Mouse (Mus musculus) intestine, embryonic 15.5 days (tissue): ENCODE data around the gene Cldn15. TPM values are rescaled to one million over a fixed set of nuclear protein-coding genes. Genes with fewer than 3 reads are reported as not detected.

Source experiments
- ATAC-seq: fragments of 200-750 bp; cut with Nextera tagmentation; 2 replicates; pipeline ENCODE4 v1.8.0; 2017; ENCODE audit warnings: moderate TSS enrichment, moderate library complexity
- H3K27ac ChIP-seq: fragments of 300-500 bp; sonication (generic); 2 replicates; pipeline ENCODE4 v1.5.1; 2015; ENCODE audit warnings: mild to moderate bottlenecking, inconsistent platforms
- H3K27me3 ChIP-seq: fragments of 300-500 bp; sonication (generic); replicated peaks from 2 replicates; pipeline ENCODE4 v1.6.1; 2015; ENCODE audit warnings: inconsistent platforms
- H3K36me3 ChIP-seq: fragments of 300-500 bp; sonication (generic); 2 replicates; pipeline ENCODE4 v1.6.1; 2015; ENCODE audit warnings: inconsistent platforms
- H3K4me1 ChIP-seq: fragments of 300-500 bp; sonication (generic); replicated peaks from 2 replicates; pipeline ENCODE4 v1.6.1; 2015; ENCODE audit warnings: inconsistent platforms
- H3K4me2 ChIP-seq: fragments of 300-500 bp; sonication (generic); replicated peaks from 2 replicates; pipeline ENCODE4 v1.6.1; 2015; ENCODE audit warnings: mild to moderate bottlenecking, inconsistent platforms
- H3K4me3 ChIP-seq: fragments of 300-500 bp; sonication (generic); replicated peaks from 2 replicates; pipeline ENCODE4 v1.5.1; 2015; ENCODE audit warnings: inconsistent platforms
- H3K9ac ChIP-seq: fragments of 300-500 bp; sonication (generic); 2 replicates; pipeline ENCODE4 v1.6.1; 2015; ENCODE audit warnings: inconsistent platforms
- H3K9me3 ChIP-seq: fragments of 300-500 bp; sonication (generic); 2 replicates; pipeline ENCODE4 v1.6.1; 2016; ENCODE audit warnings: inconsistent platforms
- WGBS: fragments of 180-500 bp; shearing (Covaris S2); methylation state at CpG from one replicate; pipeline ENCODE4 v1.1.7; 2015; 5-methylcytosine and 5-hydroxymethylcytosine counted together
- microRNA counts: library from miRNA; unstranded; fragments of <30 nt; microRNA quantifications from one replicate; lab custom pipeline; 2016
- polyA plus RNA-seq: library from polyadenylated mRNA; unstranded; fragments of >200 nt; fragmentation: Nextera tagmentation; extraction: Ambion mirVana; gene quantifications from 2 replicates; pipeline ENCODE4 v1.2.1, GENCODE M21; 2015

Cldn15 gene
- polyA plus RNA-seq, 1 experiment from 2014 or later, result 18.4 TPM

GRCm38 (mm10) chr5:136989801-136990200 is 23.4 kb downstream of the Cldn15 start:
- no peak for ATAC-seq
- Histone ChIP-seq H3K9ac (no peak overlapping the region), H3K9me3 (no peaks in the 10 kb centered on the region), H3K4me3 (no peak overlapping the region), H3K27me3 (no peaks in the 10 kb centered on the region), H3K27ac (no peak overlapping the region), H3K36me3 (peaks cover 34% of the 10 kb centered on the region), H3K4me1 (peaks cover 13% of the 10 kb centered on the region), H3K4me2 (no peak overlapping the region)
- 95% methylated on average over 6 of the region's 6 CpGs for WGBS

- Histone ChIP-seq H3K27me3 (no peaks in the 10 kb centered on the region), H3K4me2 (no peak overlapping the region), H3K36me3 (0 out of 2 replicates have a peak, but pooled peaks cover 6% of the 10 kb centered on the region), H3K9me3 (no peaks in the 10 kb centered on the region), H3K4me1 (no peaks in the 10 kb centered on the region), H3K9ac (no peak overlapping the region), H3K4me3 (no peak overlapping the region), H3K27ac (no peak overlapping the region)
- WGBS, result 67% methylated on average over 5 of the region's 5 CpGs
- peak; percentile 34; the same call in 1 of the 2 replicates for ATAC-seq
Observed at GRCm38 (mm10) chr5:136999449-136999848, 33.0 kb downstream of the Cldn15 start.

GRCm38 (mm10) chr5:137000612-137001011 is 34.2 kb downstream of the Cldn15 start:
- H3K27ac ChIP-seq, result no peak overlapping the region
- H3K4me1 ChIP-seq, result no peaks in the 10 kb centered on the region
- no peaks in the 10 kb centered on the region for H3K36me3 ChIP-seq
- no peak overlapping the region for H3K4me3 ChIP-seq
- no peaks in the 10 kb centered on the region for H3K9me3 ChIP-seq
- no peaks in the 10 kb centered on the region for H3K27me3 ChIP-seq
- no peak overlapping the region for H3K4me2 ChIP-seq
- 76% methylated on average over 2 of the region's 2 CpGs for WGBS
- 0 out of 2 replicates have a peak, but pooled peaks have one; percentile 26 for ATAC-seq
- H3K9ac ChIP-seq, result no peak overlapping the region

- no peaks in the 10 kb centered on the region for H3K4me1 ChIP-seq
- no peaks in the 10 kb centered on the region for H3K36me3 ChIP-seq
- no peak for ATAC-seq
- no peak overlapping the region for H3K9ac ChIP-seq
- H3K9me3 ChIP-seq, result no peaks in the 10 kb centered on the region
- H3K27ac ChIP-seq, result no peak overlapping the region
- H3K4me3 ChIP-seq, result no peak overlapping the region
- WGBS, result 33% methylated on average over 8 of the region's 8 CpGs
- H3K4me2 ChIP-seq, result no peak overlapping the region
- H3K27me3 ChIP-seq, result 0 out of 2 replicates have a peak, but pooled peaks cover 2% of the 10 kb centered on the region
Observed at GRCm38 (mm10) chr5:137007276-137007675, 40.9 kb downstream of the Cldn15 start.

- H3K4me1 ChIP-seq, result no peaks in the 10 kb centered on the region
- 28% methylated on average over 3 of the region's 3 CpGs for WGBS
- H3K9ac ChIP-seq, result no peak overlapping the region
- H3K4me3 ChIP-seq, result no peak overlapping the region
- H3K36me3 ChIP-seq, result no peaks in the 10 kb centered on the region
- 0 out of 2 replicates have a peak, but pooled peaks cover 2% of the 10 kb centered on the region for H3K27me3 ChIP-seq
- no peak overlapping the region for H3K4me2 ChIP-seq
- no peaks in the 10 kb centered on the region for H3K9me3 ChIP-seq
- no peak for ATAC-seq
- H3K27ac ChIP-seq, result no peak overlapping the region
Observed at GRCm38 (mm10) chr5:137009988-137010387, 43.6 kb downstream of the Cldn15 start.

GRCm38 (mm10) chr5:137012401-137012950 is 46.1 kb downstream of the Cldn15 start:
- Histone ChIP-seq H3K9ac (no peak overlapping the region), H3K4me3 (no peak overlapping the region), H3K4me1 (no peaks in the 10 kb centered on the region), H3K27me3 (0 out of 2 replicates have a peak, but pooled peaks cover 2% of the 10 kb centered on the region), H3K27ac (no peak overlapping the region), H3K9me3 (no peaks in the 10 kb centered on the region), H3K4me2 (no peak overlapping the region), H3K36me3 (no peaks in the 10 kb centered on the region)
- 71% methylated on average over 15 of the region's 15 CpGs for WGBS
- no peak for ATAC-seq

- H3K4me3 ChIP-seq, result no peak overlapping the region
- H3K4me1 ChIP-seq, result no peaks in the 10 kb centered on the region
- H3K27ac ChIP-seq, result no peak overlapping the region
- WGBS, result 85% methylated on average over 3 of the region's 3 CpGs
- no peak overlapping the region for H3K9ac ChIP-seq
- H3K4me2 ChIP-seq, result no peak overlapping the region
- 0 out of 2 replicates have a peak, but pooled peaks cover 3% of the 10 kb centered on the region for H3K27me3 ChIP-seq
- H3K36me3 ChIP-seq, result no peaks in the 10 kb centered on the region
- H3K9me3 ChIP-seq, result no peaks in the 10 kb centered on the region
- no peak for ATAC-seq
Observed at GRCm38 (mm10) chr5:137015913-137016312, 49.5 kb downstream of the Cldn15 start.

GRCm38 (mm10) chr5:137024318-137024717 is 57.9 kb downstream of the Cldn15 start:
- H3K27ac ChIP-seq, result no peak overlapping the region
- ATAC-seq, result no peak
- peaks cover 3% of the 10 kb centered on the region; the same call in 1 of the 2 replicates for H3K4me1 ChIP-seq
- no peaks in the 10 kb centered on the region for H3K36me3 ChIP-seq
- peaks cover 56% of the 10 kb centered on the region for H3K27me3 ChIP-seq
- H3K4me3 ChIP-seq, result no peak overlapping the region
- H3K4me2 ChIP-seq, result no peak overlapping the region
- 57% methylated on average over 3 of the region's 3 CpGs for WGBS
- H3K9me3 ChIP-seq, result no peaks in the 10 kb centered on the region
- no peak overlapping the region for H3K9ac ChIP-seq

GRCm38 (mm10) chr5:137025132-137025531 is 58.7 kb downstream of the Cldn15 start:
- no peaks in the 10 kb centered on the region for H3K36me3 ChIP-seq
- peaks cover 8% of the 10 kb centered on the region; the same call in 1 of the 2 replicates for H3K4me1 ChIP-seq
- ATAC-seq, result peak; percentile 26; the same call in 1 of the 2 replicates
- under 1% methylated on average over 23 of the region's 23 CpGs for WGBS
- no peak overlapping the region for H3K27ac ChIP-seq
- 0 out of 2 replicates have a peak overlapping the region, but pooled peaks have one; percentile 16 for H3K4me3 ChIP-seq
- 0 out of 2 replicates have a peak overlapping the region, but pooled peaks have one; percentile 15 for H3K4me2 ChIP-seq
- H3K9me3 ChIP-seq, result no peaks in the 10 kb centered on the region
- peaks cover 61% of the 10 kb centered on the region for H3K27me3 ChIP-seq
- H3K9ac ChIP-seq, result no peak overlapping the region

MicroRNA genes within 50 kb of the gene (microRNA counts, 519-probe panel; counts per million panel counts)
- 97.1 counts per million, percentile 29 among the panel's probes with 10 or more counts for microRNA mmu-miR-702 (lab: Ali Mortazavi, UCI)

Other genes with a start within 250 kb of the Cldn15 start
- gene Col26a1, start 83.4 kb upstream of the Cldn15 start, polyA plus RNA-seq, result 9.6 and 10.8 TPM in 2 replicates
- gene Ift22, start 58.5 kb upstream of the Cldn15 start, polyA plus RNA-seq, result 54.4 and 55.0 TPM in 2 replicates
- gene Fis1, start 13.3 kb upstream of the Cldn15 start, polyA plus RNA-seq, result 258 and 259 TPM in 2 replicates
- gene Plod3, start 20.4 kb downstream of the Cldn15 start, polyA plus RNA-seq, result 41.1 and 42.8 TPM in 2 replicates
- 99.9 and 111 TPM in 2 replicates for gene Znhit1, start 21.4 kb downstream of the Cldn15 start, polyA plus RNA-seq
- 0.66 and 0.85 TPM in 2 replicates for gene Vgf, start 59.8 kb downstream of the Cldn15 start, polyA plus RNA-seq
- 230 and 242 TPM in 2 replicates for gene Ap1s1, start 79.5 kb downstream of the Cldn15 start, polyA plus RNA-seq
- 0.34 and 0.42 TPM in 2 replicates for gene Serpine1, start 105.7 kb downstream of the Cldn15 start, polyA plus RNA-seq
- 7.5 and 8.4 TPM in 2 replicates for gene Trim56, start 149.6 kb downstream of the Cldn15 start, polyA plus RNA-seq
- gene Muc3, start 182.7 kb downstream of the Cldn15 start, polyA plus RNA-seq, result 3.8 and 4.6 TPM in 2 replicates
- gene Muc3a, start 245.8 kb downstream of the Cldn15 start, polyA plus RNA-seq, result 15.3 and 15.4 TPM in 2 replicates